In the genomic region with DNA sequence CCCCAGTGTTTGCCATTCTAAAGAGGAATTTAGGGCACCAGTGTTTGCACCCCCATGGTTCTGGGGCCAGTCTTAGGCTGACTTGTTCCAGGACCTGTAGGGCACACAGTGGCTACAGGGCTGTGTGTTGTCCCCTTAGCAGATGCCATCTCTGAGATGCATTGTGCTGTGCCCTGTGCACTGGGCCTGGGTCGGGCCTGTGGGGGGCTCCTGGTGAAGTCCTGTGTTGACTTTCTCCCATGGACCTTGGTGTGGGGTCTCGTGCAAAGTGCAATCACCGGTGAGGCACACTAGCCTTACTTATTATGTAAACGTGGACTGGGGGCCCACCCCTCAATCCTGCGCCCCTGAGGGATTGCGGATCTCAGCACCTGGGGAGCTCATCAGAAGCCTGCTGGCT, we compare ENCODE assay signal across 11 mouse cellular contexts. TPM values are rescaled to one million over a fixed set of nuclear protein-coding genes. Genes with fewer than 3 reads are reported as not detected.
A peak's percentile ranks its signal among the peaks of the same experiment; 100 is the strongest.
DNase-seq lines count a peak whose midpoint lies in the region; ATAC-seq lines count a peak whose summit lies in the region.
"Had no signal": no experiment of that assay in that cellular context is flagged by ENCODE, and none has a peak within 500 bp of the region (broad histone marks: within the 10 kb centered on the region; RNA-seq: fewer than 3 reads in every experiment).

No protein-coding gene starts in this region.

- peaks cover 61% of the 10 kb centered on the region for H3K36me3 ChIP-seq in heart, embryonic 13.5 days
- peaks cover 43% of the 10 kb centered on the region for H3K36me3 ChIP-seq in midbrain, embryonic 13.5 days
- H3K36me3 ChIP-seq in midbrain, embryonic 10.5 days: peaks cover 60% of the 10 kb centered on the region
- H3K36me3 ChIP-seq in limb, embryonic 10.5 days: peaks cover 59% of the 10 kb centered on the region
- H3K36me3 ChIP-seq in stomach, embryonic 15.5 days: peaks cover 25% of the 10 kb centered on the region

- peak overlapping the region; percentile 22; the same call in 1 of the 2 replicates for H3K4me2 ChIP-seq in heart, embryonic 13.5 days
- H3K4me2 ChIP-seq in midbrain, embryonic 13.5 days (replicated peaks): peak overlapping the region; percentile 33
- peak overlapping the region; percentile 19; the same call in 1 of the 2 replicates for H3K4me2 ChIP-seq in stomach, embryonic 15.5 days

- no peak for ATAC-seq in heart, embryonic 13.5 days (ENCODE audit: extremely low read depth, insufficient number of reproducible peaks, low FRiP score, low TSS enrichment)
- no peak for ATAC-seq in midbrain, embryonic 13.5 days
- ATAC-seq in stomach, embryonic 15.5 days (ENCODE audit: insufficient read depth, low FRiP score, low read depth): no peak

- no peak overlapping the region for H3K27ac ChIP-seq in heart, embryonic 13.5 days (replicated peaks)
- H3K27ac ChIP-seq in midbrain, embryonic 13.5 days: no peak overlapping the region
- H3K27ac ChIP-seq in midbrain, embryonic 10.5 days (replicated peaks): no peak overlapping the region
- H3K27ac ChIP-seq in limb, embryonic 10.5 days: peak overlapping the region; percentile 37; the same call in 1 of the 2 replicates
- H3K27ac ChIP-seq in stomach, embryonic 15.5 days: no peak overlapping the region

- DNase-seq in heart, postnatal 4 days: no peak
- DNase-seq in midbrain, embryonic 10.5 days (ENCODE audit: low spot score): no peak
- no peak for DNase-seq in limb, embryonic 10.5 days (ENCODE audit: low spot score)
- DNase-seq in layer of hippocampus, postnatal 14 days (ENCODE audit: low spot score in 2 of 2): no peak
- DNase-seq in cerebellum, adult 11-12 months: no peak
- DNase-seq: gastrocnemius, postnatal 25 days; lung, adult 18-20 months had no signal

- peaks cover 54% of the 10 kb centered on the region for H3K4me1 ChIP-seq in heart, embryonic 13.5 days
- peaks cover 64% of the 10 kb centered on the region for H3K4me1 ChIP-seq in midbrain, embryonic 13.5 days (replicated peaks)
- H3K4me1 ChIP-seq in midbrain, embryonic 10.5 days: peaks cover 78% of the 10 kb centered on the region
- H3K4me1 ChIP-seq in limb, embryonic 10.5 days: peaks cover 81% of the 10 kb centered on the region
- peaks cover 44% of the 10 kb centered on the region for H3K4me1 ChIP-seq in stomach, embryonic 15.5 days

- no peaks in the 10 kb centered on the region for H3K27me3 ChIP-seq in heart, embryonic 13.5 days (replicated peaks)
- H3K27me3 ChIP-seq in midbrain, embryonic 13.5 days: peaks cover 43% of the 10 kb centered on the region
- peaks cover 59% of the 10 kb centered on the region for H3K27me3 ChIP-seq in midbrain, embryonic 10.5 days (ENCODE audit: low read depth, poor library complexity, severe bottlenecking)
- peaks cover 35% of the 10 kb centered on the region for H3K27me3 ChIP-seq in limb, embryonic 10.5 days (ENCODE audit: low read depth, poor library complexity, severe bottlenecking)
- no peaks in the 10 kb centered on the region for H3K27me3 ChIP-seq in stomach, embryonic 15.5 days (replicated peaks)
- H3K27me3 ChIP-seq: embryonic facial prominence, embryonic 12.5 days had no signal

- H3K4me3 ChIP-seq in heart, embryonic 13.5 days: peak overlapping the region; percentile 4; the same call in 1 of the 2 replicates
- H3K4me3 ChIP-seq in midbrain, embryonic 13.5 days (replicated peaks): 0 out of 2 replicates have a peak overlapping the region, but pooled peaks have one; percentile 8
- no peak overlapping the region for H3K4me3 ChIP-seq in midbrain, embryonic 10.5 days
- 0 out of 2 replicates have a peak overlapping the region, but pooled peaks have one; percentile 13 for H3K4me3 ChIP-seq in limb, embryonic 10.5 days
- no peak overlapping the region for H3K4me3 ChIP-seq in stomach, embryonic 15.5 days (replicated peaks)

- no peaks in the 10 kb centered on the region for H3K9me3 ChIP-seq in heart, embryonic 13.5 days
- H3K9me3 ChIP-seq in midbrain, embryonic 13.5 days: no peaks in the 10 kb centered on the region
- no peaks in the 10 kb centered on the region for H3K9me3 ChIP-seq in midbrain, embryonic 10.5 days (replicated peaks)
- H3K9me3 ChIP-seq in limb, embryonic 10.5 days (replicated peaks): no peaks in the 10 kb centered on the region
- H3K9me3 ChIP-seq in stomach, embryonic 15.5 days: no peaks in the 10 kb centered on the region
- H3K9me3 ChIP-seq: embryonic facial prominence, embryonic 12.5 days had no signal

- 77% methylated on average over 6 of the region's 6 CpGs for WGBS in heart, embryonic 13.5 days
- WGBS in midbrain, embryonic 13.5 days: 73% methylated on average over 6 of the region's 6 CpGs
- 86% methylated on average over 6 of the region's 6 CpGs for WGBS in midbrain, embryonic 10.5 days
- WGBS in limb, embryonic 10.5 days: 84% methylated on average over 6 of the region's 6 CpGs
- 66% methylated on average over 6 of the region's 6 CpGs for WGBS in stomach, embryonic 15.5 days

- peak overlapping the region; percentile 78 for H3K9ac ChIP-seq in heart, embryonic 13.5 days
- peak overlapping the region; percentile 54 for H3K9ac ChIP-seq in midbrain, embryonic 13.5 days (replicated peaks)
- no peak overlapping the region for H3K9ac ChIP-seq in stomach, embryonic 15.5 days
- H3K9ac ChIP-seq: embryonic facial prominence, embryonic 12.5 days had no signal

RNA-seq across cellular contexts. Expression of gene Aes, which starts 3.1 kb away (rescaled TPM):
- 629 and 649 TPM in 2 replicates for polyA plus RNA-seq in heart, embryonic 13.5 days (2015; fragmentation: Nextera tagmentation; extraction: Ambion mirVana)
- 100 to 1,000 TPM; 821 to 843 TPM for total RNA-seq in heart, postnatal 4 days (2021)
- polyA plus RNA-seq in midbrain, embryonic 13.5 days (2015; fragmentation: Nextera tagmentation; extraction: Ambion mirVana): 451 and 572 TPM in 2 replicates
- polyA plus RNA-seq in midbrain, embryonic 10.5 days (2016; fragmentation: Nextera tagmentation; extraction: Ambion mirVana): 334 and 467 TPM in 2 replicates
- 337 and 432 TPM in 2 replicates for polyA plus RNA-seq in limb, embryonic 10.5 days (2016; fragmentation: Nextera tagmentation; extraction: Ambion mirVana)
- 692 and 697 TPM in 2 replicates for polyA plus RNA-seq in stomach, embryonic 15.5 days (2015; fragmentation: Nextera tagmentation; extraction: Ambion mirVana)
- 100 to 1,000 TPM; 639 to 673 TPM for total RNA-seq in layer of hippocampus, postnatal 14 days (2021)

RNA-seq across cellular contexts. Expression of gene Tle2, which starts 11.9 kb away (rescaled TPM):
- 23.4 and 26.4 TPM in 2 replicates for polyA plus RNA-seq in heart, embryonic 13.5 days (2015; fragmentation: Nextera tagmentation; extraction: Ambion mirVana)
- 10 to 100 TPM; 15.3 to 17.1 TPM for total RNA-seq in heart, postnatal 4 days (2021)
- polyA plus RNA-seq in midbrain, embryonic 13.5 days (2015; fragmentation: Nextera tagmentation; extraction: Ambion mirVana): 23.6 and 26.2 TPM in 2 replicates
- 9.7 and 13.5 TPM in 2 replicates for polyA plus RNA-seq in midbrain, embryonic 10.5 days (2016; fragmentation: Nextera tagmentation; extraction: Ambion mirVana)
- 17.1 and 28.2 TPM in 2 replicates for polyA plus RNA-seq in limb, embryonic 10.5 days (2016; fragmentation: Nextera tagmentation; extraction: Ambion mirVana)
- polyA plus RNA-seq in stomach, embryonic 15.5 days (2015; fragmentation: Nextera tagmentation; extraction: Ambion mirVana): 28.8 and 35.6 TPM in 2 replicates
- 10 to 100 TPM; 23.3 to 25.9 TPM for total RNA-seq in layer of hippocampus, postnatal 14 days (2021)

RNA-seq across cellular contexts. Expression of gene Gna11, which starts 17.4 kb away (rescaled TPM):
- polyA plus RNA-seq in heart, embryonic 13.5 days (2015; fragmentation: Nextera tagmentation; extraction: Ambion mirVana): 59.0 and 62.7 TPM in 2 replicates
- 10 to 100 TPM; 58.5 to 62.7 TPM for total RNA-seq in heart, postnatal 4 days (2021)
- 74.5 and 77.1 TPM in 2 replicates for polyA plus RNA-seq in midbrain, embryonic 13.5 days (2015; fragmentation: Nextera tagmentation; extraction: Ambion mirVana)
- polyA plus RNA-seq in midbrain, embryonic 10.5 days (2016; fragmentation: Nextera tagmentation; extraction: Ambion mirVana): 70.7 and 73.7 TPM in 2 replicates
- polyA plus RNA-seq in limb, embryonic 10.5 days (2016; fragmentation: Nextera tagmentation; extraction: Ambion mirVana): 88.5 and 91.5 TPM in 2 replicates
- polyA plus RNA-seq in stomach, embryonic 15.5 days (2015; fragmentation: Nextera tagmentation; extraction: Ambion mirVana): 113 and 134 TPM in 2 replicates
- total RNA-seq in layer of hippocampus, postnatal 14 days (2021): 100 to 1,000 TPM; 120 to 121 TPM

RNA-seq across cellular contexts. Expression of gene Gna15, which starts 38.4 kb away (rescaled TPM):
- 1.5 and 2.0 TPM in 2 replicates for polyA plus RNA-seq in heart, embryonic 13.5 days (2015; fragmentation: Nextera tagmentation; extraction: Ambion mirVana)
- total RNA-seq in heart, postnatal 4 days (2021): under 1 TPM; 0.48 to 0.56 TPM
- polyA plus RNA-seq in midbrain, embryonic 13.5 days (2015; fragmentation: Nextera tagmentation; extraction: Ambion mirVana): 0.94 and 1.0 TPM in 2 replicates
- polyA plus RNA-seq in midbrain, embryonic 10.5 days (2016; fragmentation: Nextera tagmentation; extraction: Ambion mirVana): 0.53 and 0.85 TPM in 2 replicates
- polyA plus RNA-seq in limb, embryonic 10.5 days (2016; fragmentation: Nextera tagmentation; extraction: Ambion mirVana): 0.80 and 2.0 TPM in 2 replicates
- polyA plus RNA-seq in stomach, embryonic 15.5 days (2015; fragmentation: Nextera tagmentation; extraction: Ambion mirVana): 4.4 and 5.8 TPM in 2 replicates
- total RNA-seq in layer of hippocampus, postnatal 14 days (2021): 1 to 10 TPM; 2.4 to 4.2 TPM

RNA-seq across cellular contexts. Expression of gene Tle6, which starts 38.5 kb away (rescaled TPM):
- 30.1 and 30.4 TPM in 2 replicates for polyA plus RNA-seq in heart, embryonic 13.5 days (2015; fragmentation: Nextera tagmentation; extraction: Ambion mirVana)
- 10 to 100 TPM in 1 of 2 experiments, 1 to 10 TPM in 1; 7.2 to 10.6 TPM for total RNA-seq in heart, postnatal 4 days (2021)
- 2.8 and 4.4 TPM in 2 replicates for polyA plus RNA-seq in midbrain, embryonic 13.5 days (2015; fragmentation: Nextera tagmentation; extraction: Ambion mirVana)
- polyA plus RNA-seq in midbrain, embryonic 10.5 days (2016; fragmentation: Nextera tagmentation; extraction: Ambion mirVana): 6.0 and 8.8 TPM in 2 replicates
- polyA plus RNA-seq in limb, embryonic 10.5 days (2016; fragmentation: Nextera tagmentation; extraction: Ambion mirVana): 12.6 and 15.5 TPM in 2 replicates
- 31.2 and 42.1 TPM in 2 replicates for polyA plus RNA-seq in stomach, embryonic 15.5 days (2015; fragmentation: Nextera tagmentation; extraction: Ambion mirVana)
- 1 to 10 TPM; 2.0 to 3.5 TPM for total RNA-seq in layer of hippocampus, postnatal 14 days (2021)

Comparison
In these comparisons a context has a peak if more than half of its experiments do, and no peak if none do; other contexts are left out.
1. H3K4me3 ChIP-seq: peak in heart, embryonic 13.5 days (single experiment), midbrain, embryonic 13.5 days (single experiment) and limb, embryonic 10.5 days (single experiment); none in midbrain, embryonic 10.5 days (single experiment) and stomach, embryonic 15.5 days (single experiment).
2. Peak in every context shown above with its lines, with median percentiles within 50 percentile points of each other: H3K4me2 ChIP-seq.